Mouse (Mus musculus) brown adipose tissue, adult 24 weeks (tissue): Measurements from ENCODE around the gene Pgm5. TPM values are rescaled to one million over a fixed set of nuclear protein-coding genes. Genes with fewer than 3 reads are reported as not detected.
"Not testable (repeated sequence)": the region's sequence is repeated elsewhere in the genome, so short reads cannot be mapped to it uniquely, and the experiment has no call there.

ENCODE experiments used
- H3K27ac ChIP-seq: fragments of 200-500 bp; replicated peaks from 2 replicates; pipeline ENCODE4 v1.5.1; 2012; ENCODE audit warnings: low read depth, mild to moderate bottlenecking, low read length
- H3K4me1 ChIP-seq: fragments of 200-500 bp; 2 replicates; pipeline ENCODE4 v1.6.1; 2012; ENCODE audit warnings: low read length, mixed read lengths; ENCODE audit not compliant: control insufficient read depth, insufficient read depth, insufficient read length
- H3K4me3 ChIP-seq: fragments of 200-500 bp; 2 replicates; pipeline ENCODE4 v1.5.1; 2012; ENCODE audit warnings: low read depth, mild to moderate bottlenecking, low read length, moderate library complexity; ENCODE audit not compliant: insufficient read depth
- polyA plus RNA-seq: library from polyadenylated mRNA; stranded (reverse); fragments of >200 nt; gene quantifications from 2 replicates; pipeline ENCODE4 v1.2.4, GENCODE M21; 2012; ENCODE audit not compliant: missing spikeins, insufficient read depth, insufficient read length

Pgm5 gene
- polyA plus RNA-seq, 1 experiment = 1.6 TPM

GRCm38 (mm10) chr19:24716303-24717097, 145.2 kb downstream of the Pgm5 start:
- H3K4me3 ChIP-seq = no peak overlapping the region
- no peak overlapping the region for H3K27ac ChIP-seq
- no peaks in the 10 kb centered on the region for H3K4me1 ChIP-seq

GRCm38 (mm10) chr19:24708032-24708431, 153.6 kb downstream of the Pgm5 start:
- Histone ChIP-seq H3K27ac (no peak overlapping the region), H3K4me3 (no peak overlapping the region), H3K4me1 (no peaks in the 10 kb centered on the region)

- H3K4me1 ChIP-seq = no peaks in the 10 kb centered on the region
- H3K4me3 ChIP-seq = no peak overlapping the region
- no peak overlapping the region for H3K27ac ChIP-seq
Observed at GRCm38 (mm10) chr19:24707071-24707906, 154.4 kb downstream of the Pgm5 start.

- H3K4me3 ChIP-seq = no peak overlapping the region
- no peaks in the 10 kb centered on the region for H3K4me1 ChIP-seq
- H3K27ac ChIP-seq = no peak overlapping the region
Observed at GRCm38 (mm10) chr19:24705395-24705794, 156.3 kb downstream of the Pgm5 start.

GRCm38 (mm10) chr19:24704326-24704725, 157.3 kb downstream of the Pgm5 start:
- Histone ChIP-seq H3K27ac (no peak overlapping the region), H3K4me1 (no peaks in the 10 kb centered on the region), H3K4me3 (no peak overlapping the region)

GRCm38 (mm10) chr19:24703680-24704079, 158.0 kb downstream of the Pgm5 start:
- Histone ChIP-seq H3K4me1 (no peaks in the 10 kb centered on the region), H3K4me3 (no peak overlapping the region), H3K27ac (no peak overlapping the region)

GRCm38 (mm10) chr19:24703168-24703567, 158.5 kb downstream of the Pgm5 start:
- H3K4me1 ChIP-seq, H3K4me3 ChIP-seq, H3K27ac ChIP-seq: not testable (repeated sequence)

GRCm38 (mm10) chr19:24701716-24702115, 159.9 kb downstream of the Pgm5 start:
- Histone ChIP-seq H3K4me3 (no peak overlapping the region), H3K4me1 (no peaks in the 10 kb centered on the region), H3K27ac (no peak overlapping the region)

- Histone ChIP-seq H3K27ac (no peak overlapping the region), H3K4me1 (no peaks in the 10 kb centered on the region)
Observed at GRCm38 (mm10) chr19:24700664-24701063, 161.0 kb downstream of the Pgm5 start.

GRCm38 (mm10) chr19:24699910-24700309, 161.7 kb downstream of the Pgm5 start:
- Histone ChIP-seq H3K27ac (no peak overlapping the region), H3K4me1 (no peaks in the 10 kb centered on the region), H3K4me3 (no peak overlapping the region)

More at GRCm38 (mm10) chr19:24700664-24701063, 161.0 kb downstream of the Pgm5 start:
- H3K4me3 ChIP-seq = no peak overlapping the region

- no peak overlapping the region for H3K27ac ChIP-seq
Observed at GRCm38 (mm10) chr19:24699196-24699595, 162.5 kb downstream of the Pgm5 start.

GRCm38 (mm10) chr19:24698651-24699050, 163.0 kb downstream of the Pgm5 start:
- H3K4me3 ChIP-seq = no peak overlapping the region
- no peak overlapping the region for H3K27ac ChIP-seq
- no peaks in the 10 kb centered on the region for H3K4me1 ChIP-seq

More at GRCm38 (mm10) chr19:24699196-24699595, 162.5 kb downstream of the Pgm5 start:
- Histone ChIP-seq H3K4me1 (no peaks in the 10 kb centered on the region), H3K4me3 (no peak overlapping the region)

GRCm38 (mm10) chr19:24697946-24698345, 163.7 kb downstream of the Pgm5 start:
- Histone ChIP-seq H3K27ac (no peak overlapping the region), H3K4me3 (no peak overlapping the region), H3K4me1 (no peaks in the 10 kb centered on the region)

- H3K4me3 ChIP-seq = no peak overlapping the region
- H3K27ac ChIP-seq = no peak overlapping the region
- H3K4me1 ChIP-seq = no peaks in the 10 kb centered on the region; the same call in 1 of the 2 replicates
Observed at GRCm38 (mm10) chr19:24692691-24693090, 169.0 kb downstream of the Pgm5 start.

- no peaks in the 10 kb centered on the region; the same call in 1 of the 2 replicates for H3K4me1 ChIP-seq
- no peak overlapping the region for H3K27ac ChIP-seq
- H3K4me3 ChIP-seq = no peak overlapping the region
Observed at GRCm38 (mm10) chr19:24689531-24689930, 172.1 kb downstream of the Pgm5 start.
